Mouse (Mus musculus) MEL (cell line): ENCODE results near the gene Zic4. TPM values are rescaled to one million over a fixed set of nuclear protein-coding genes. Genes with fewer than 3 reads are reported as not detected.

ENCODE experiments used
- DNase-seq: peaks from one replicate; pipeline ENCODE4 v3.0.0; 2011; ENCODE audit warnings: low read depth, low spot score
- H3K27ac ChIP-seq: 2 replicates; pipeline ENCODE4 v1.5.1; 2012; ENCODE audit warnings: low read depth, mild to moderate bottlenecking, control low read depth, low read length, moderate library complexity; ENCODE audit not compliant: control insufficient read depth
- H3K27me3 ChIP-seq, 2 experiments: fragments of 150-350 bp in 1 of 2; sonication (generic) in 1 of 2; 2 replicates each; pipeline ENCODE4 v1.6.1; 2012; ENCODE audit warnings: low read length in 2 of 2, mild to moderate bottlenecking in 2 of 2, improper control_type of control experiment in 1 of 2, moderate library complexity in 1 of 2; ENCODE audit not compliant: insufficient read depth in 2 of 2, control insufficient read depth in 1 of 2
- H3K36me3 ChIP-seq, 2 experiments: 2 replicates each; pipeline ENCODE4 v1.6.1; 2012 to 2014; ENCODE audit warnings: low read length in 2 of 2, improper control_type of control experiment in 1 of 2, inconsistent platforms in 1 of 2, mild to moderate bottlenecking in 1 of 2; ENCODE audit not compliant: insufficient read depth in 2 of 2, control insufficient read depth in 1 of 2
- H3K4me1 ChIP-seq, 2 experiments: fragments of 150-350 bp in 1 of 2; sonication (generic) in 1 of 2; 2 replicates each; pipeline ENCODE4 v1.6.1; 2012; ENCODE audit warnings: low read length in 2 of 2, improper control_type of control experiment in 1 of 2, mild to moderate bottlenecking in 1 of 2; ENCODE audit not compliant: insufficient read depth in 2 of 2, control insufficient read depth in 1 of 2
- H3K4me3 ChIP-seq, 2 experiments: fragments of 150-350 bp in 1 of 2; sonication (generic) in 1 of 2; 2 replicates each; pipeline ENCODE4 v1.5.1; 2012; ENCODE audit warnings: low read depth in 2 of 2, low read length in 2 of 2, mild to moderate bottlenecking in 2 of 2, moderate library complexity in 2 of 2, control low read depth in 1 of 2, improper control_type of control experiment in 1 of 2; ENCODE audit not compliant: control insufficient read depth in 1 of 2, insufficient read depth in 1 of 2
- H3K79me2 ChIP-seq: 2 replicates; pipeline ENCODE4 v1.6.1; 2012; ENCODE audit warnings: mild to moderate bottlenecking, low read length, moderate library complexity; ENCODE audit not compliant: control insufficient read depth, poor library complexity, insufficient read depth
- H3K9ac ChIP-seq: 2 replicates; pipeline ENCODE4 v1.6.1; 2012; ENCODE audit warnings: low read depth, mild to moderate bottlenecking, control low read depth, low read length, moderate library complexity; ENCODE audit not compliant: control insufficient read depth, poor library complexity, severe bottlenecking
- H3K9me3 ChIP-seq: fragments of 150-350 bp; sonication (generic); replicated peaks from 2 replicates; pipeline ENCODE4 v1.6.1; 2012; ENCODE audit warnings: mild to moderate bottlenecking, low read length, improper control_type of control experiment, moderate library complexity; ENCODE audit not compliant: insufficient read depth
- ETS1 ChIP-seq: IDR thresholded peaks from 2 replicates; pipeline ENCODE4 v1.6.1; 2012; ENCODE audit warnings: low read depth, mild to moderate bottlenecking, inconsistent platforms, low read length, improper control_type of control experiment, moderate library complexity
- MAX ChIP-seq: IDR thresholded peaks from 2 replicates; pipeline ENCODE4 v1.6.1; 2011; ENCODE audit warnings: low read length, improper control_type of control experiment
- MXI1 ChIP-seq: IDR thresholded peaks from 2 replicates; pipeline ENCODE4 v1.6.1; 2011; ENCODE audit warnings: mild to moderate bottlenecking, low read depth, low read length, improper control_type of control experiment
- MYC ChIP-seq: IDR thresholded peaks from 2 replicates; pipeline ENCODE4 v1.6.1; 2011; ENCODE audit warnings: low read depth, mild to moderate bottlenecking, low read length, improper control_type of control experiment, moderate library complexity
- NELFE ChIP-seq: IDR thresholded peaks from 2 replicates; pipeline ENCODE4 v1.6.1; 2011; ENCODE audit warnings: low read depth, low read length, improper control_type of control experiment
- SIN3A ChIP-seq: IDR thresholded peaks from 2 replicates; pipeline ENCODE4 v1.6.1; 2012; ENCODE audit warnings: low read length, improper control_type of control experiment, inconsistent platforms
- USF2 ChIP-seq, 2 experiments: IDR thresholded peaks; 2 replicates each; pipeline ENCODE4 v1.6.1; 2011 to 2012; ENCODE audit warnings: improper control_type of control experiment in 2 of 2, low read length in 2 of 2, borderline replicate concordance in 1 of 2, inconsistent platforms in 1 of 2, low read depth in 1 of 2, mild to moderate bottlenecking in 1 of 2; ENCODE audit not compliant: insufficient read depth in 1 of 2
- ZC3H11A ChIP-seq: IDR thresholded peaks from 2 replicates; pipeline ENCODE4 v1.6.1; 2012; ENCODE audit warnings: low read depth, mild to moderate bottlenecking, inconsistent platforms, low read length, improper control_type of control experiment
- ZKSCAN1 ChIP-seq: IDR thresholded peaks from 2 replicates; pipeline ENCODE4 v1.6.1; 2012; ENCODE audit warnings: low read depth, mild to moderate bottlenecking, inconsistent platforms, low read length, improper control_type of control experiment, moderate library complexity
- ZMIZ1 ChIP-seq: IDR thresholded peaks from 2 replicates; pipeline ENCODE4 v1.6.1; 2012; ENCODE audit warnings: low read depth, mild to moderate bottlenecking, inconsistent platforms, low read length, improper control_type of control experiment, moderate library complexity
- ZNF384 ChIP-seq: IDR thresholded peaks from 2 replicates; pipeline ENCODE4 v1.6.1; 2012; ENCODE audit warnings: low read depth, mild to moderate bottlenecking, inconsistent platforms, low read length, improper control_type of control experiment
- polyA plus RNA-seq, 2 experiments: library from polyadenylated mRNA; stranded (reverse) in 1 of 2; unstranded in 1 of 2; fragments of >175 nt in 1 of 2; fragments of >200 nt in 1 of 2; gene quantifications; 2 replicates each; pipeline versions ENCODE4 v1.2.1 to v1.2.4; 2012; ENCODE audit warnings: low replicate concordance in 2 of 2, low read depth in 1 of 2; ENCODE audit not compliant: insufficient read length in 2 of 2, insufficient read depth in 1 of 2, missing spikeins in 1 of 2
- total RNA-seq: library from RNA; depleted of rRNA; stranded (reverse); fragments of 300-350 nt; gene quantifications from 2 replicates; pipeline ENCODE4 v1.2.3, GENCODE M21; 2012

Zic4 gene
- total and polyA plus RNA-seq, 3 experiments = not detected

- Histone ChIP-seq H3K4me1 (no peaks in the 10 kb centered on the region), H3K27me3 (no peaks in the 10 kb centered on the region)
- DNase-seq = no peak
- no peak for TF ChIP-seq ZKSCAN1
- TF ChIP-seq MYC = no peak
- TF ChIP-seq ZMIZ1 = no peak
- no peak for TF ChIP-seq MXI1
- TF ChIP-seq USF2 (IDR thresholded peaks at IDR 0.05; ENCODE audit: borderline replicate concordance in 1 of 2, insufficient read depth in 1 of 2, low read depth in 1 of 2, low read length in 2 of 2) = no peak
- TF ChIP-seq, all 39 proteins: peak for 0
- Histone ChIP-seq H3K9ac (no peak overlapping the region), H3K4me3 (no peak overlapping the region), H3K36me3 (no peaks in the 10 kb centered on the region), H3K27ac (no peak overlapping the region), H3K9me3 (no peaks in the 10 kb centered on the region), H3K79me2 (no peaks in the 10 kb centered on the region)
Observed at GRCm38 (mm10) chr9:91393376-91394068, 31.3 kb downstream of the Zic4 start.

GRCm38 (mm10) chr9:91394211-91394646, 32.0 kb downstream of the Zic4 start:
- Histone ChIP-seq H3K4me3 (no peak overlapping the region), H3K4me1 (no peaks in the 10 kb centered on the region), H3K36me3 (no peaks in the 10 kb centered on the region), H3K9ac (no peak overlapping the region), H3K27me3 (no peaks in the 10 kb centered on the region), H3K79me2 (no peaks in the 10 kb centered on the region), H3K9me3 (no peaks in the 10 kb centered on the region), H3K27ac (no peak overlapping the region)
- no peak for TF ChIP-seq ZC3H11A
- TF ChIP-seq ETS1 = no peak
- TF ChIP-seq NELFE = no peak
- TF ChIP-seq SIN3A = no peak
- no peak for TF ChIP-seq ZNF384
- no peak for DNase-seq

- Histone ChIP-seq H3K79me2 (no peaks in the 10 kb centered on the region), H3K4me3 (no peak overlapping the region), H3K4me1 (no peaks in the 10 kb centered on the region), H3K9ac (no peak overlapping the region), H3K36me3 (no peaks in the 10 kb centered on the region), H3K27ac (no peak overlapping the region), H3K9me3 (no peaks in the 10 kb centered on the region), H3K27me3 (no peaks in the 10 kb centered on the region)
- DNase-seq = no peak
- TF ChIP-seq MAX = no peak
Observed at GRCm38 (mm10) chr9:91395066-91395772, 33.0 kb downstream of the Zic4 start.
